Mouse (Mus musculus): ENCODE data around the gene Atp13a4. TPM values are rescaled to one million over a fixed set of nuclear protein-coding genes. Genes with fewer than 3 reads are reported as not detected.

Atp13a4 gene
- not detected in 2 replicates for polyA plus RNA-seq (2015; fragmentation: Nextera tagmentation; extraction: Ambion mirVana)

DNA sequence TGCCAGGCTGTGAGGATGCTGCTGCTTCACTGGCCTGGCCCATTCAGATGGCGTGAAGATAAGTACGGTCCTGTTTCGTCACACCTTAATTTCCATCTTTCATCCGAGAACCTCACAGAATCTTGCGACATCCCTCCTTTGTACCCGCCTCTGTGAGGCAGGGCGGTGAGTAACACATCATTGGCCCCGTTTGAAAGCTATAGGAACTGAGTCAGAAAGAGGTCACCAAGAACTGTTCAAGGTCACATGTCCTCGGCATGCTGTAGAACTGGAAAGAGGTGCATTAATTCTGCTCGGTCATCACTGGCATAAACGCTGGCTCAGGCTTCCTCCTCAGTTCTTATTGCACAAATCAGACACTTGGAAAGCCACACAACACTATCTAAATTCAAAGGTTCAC is at the start of gene Atp13a4:
TSS of gene Atp13a4 (minus strand) at position 36 of the 400 bp plus-strand sequence.
- 57% methylated on average over 11 of the region's 11 CpGs for WGBS (ENCODE audit: insufficient replicate concordance)
- H3K9ac ChIP-seq (replicated peaks) = no peak within 1 kb of the TSS
- H3K9me3 ChIP-seq (ENCODE audit: low read length) = no peaks in the 10 kb centered on the region
- no peaks in the 10 kb centered on the region for H3K36me3 ChIP-seq (replicated peaks; ENCODE audit: insufficient read depth, low read length)
- DNase-seq (no peak), ATAC-seq (no peak)
- TF ChIP-seq EP300 (IDR thresholded peaks at IDR 0.05; ENCODE audit: low read depth) (no peak), CTCF (IDR thresholded peaks at IDR 0.05; ENCODE audit: low read depth) (no peak)
- H3K4me3 ChIP-seq (ENCODE audit: low read depth, low read length) = no peak within 1 kb of the TSS
- no peak within 1 kb of the TSS for H3K4me2 ChIP-seq (ENCODE audit: low read depth, low read length)
- H3K27ac ChIP-seq (ENCODE audit: low read depth) = no peak within 1 kb of the TSS
- H3K4me1 ChIP-seq (ENCODE audit: insufficient read depth) = no peaks in the 10 kb centered on the region
- no peaks in the 10 kb centered on the region for H3K27me3 ChIP-seq (ENCODE audit: insufficient read depth, low read length)

DNA sequence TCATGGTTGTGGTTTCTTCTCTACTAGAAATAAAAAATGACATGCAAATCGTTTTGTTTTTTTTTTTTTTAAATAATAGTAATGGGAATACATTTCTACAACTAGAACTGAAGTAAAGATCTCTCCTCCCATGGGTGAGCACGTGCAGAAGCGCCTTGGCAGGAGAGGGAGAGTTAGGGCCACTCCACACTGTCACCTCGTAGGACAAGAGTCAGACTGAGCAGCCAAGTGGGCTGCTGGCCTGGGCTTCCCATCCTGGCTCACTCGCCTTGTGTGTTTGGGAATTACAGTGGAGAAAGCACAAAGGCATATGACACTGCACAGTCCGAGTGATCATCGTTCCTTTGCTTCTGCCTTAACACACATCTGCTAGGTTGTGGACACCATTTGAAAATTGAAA is 47.5 kb upstream of the Atp13a4 start:
- Histone ChIP-seq H3K4me1 (ENCODE audit: insufficient read depth) (no peaks in the 10 kb centered on the region), H3K4me3 (ENCODE audit: low read depth, low read length) (no peak overlapping the region), H3K27ac (ENCODE audit: low read depth) (no peak overlapping the region), H3K9ac (replicated peaks) (no peak overlapping the region), H3K27me3 (ENCODE audit: insufficient read depth, low read length) (no peaks in the 10 kb centered on the region), H3K9me3 (ENCODE audit: low read length) (no peaks in the 10 kb centered on the region), H3K36me3 (replicated peaks; ENCODE audit: insufficient read depth, low read length) (peaks cover 43% of the 10 kb centered on the region), H3K4me2 (ENCODE audit: low read depth, low read length) (no peak overlapping the region)
- TF ChIP-seq EP300 (IDR thresholded peaks at IDR 0.05; ENCODE audit: low read depth) (no peak), CTCF (IDR thresholded peaks at IDR 0.05; ENCODE audit: low read depth) (no peak)
- 83% methylated on average over 7 of the region's 7 CpGs for WGBS (ENCODE audit: insufficient replicate concordance)
- ATAC-seq = no peak
- no peak for DNase-seq

DNA sequence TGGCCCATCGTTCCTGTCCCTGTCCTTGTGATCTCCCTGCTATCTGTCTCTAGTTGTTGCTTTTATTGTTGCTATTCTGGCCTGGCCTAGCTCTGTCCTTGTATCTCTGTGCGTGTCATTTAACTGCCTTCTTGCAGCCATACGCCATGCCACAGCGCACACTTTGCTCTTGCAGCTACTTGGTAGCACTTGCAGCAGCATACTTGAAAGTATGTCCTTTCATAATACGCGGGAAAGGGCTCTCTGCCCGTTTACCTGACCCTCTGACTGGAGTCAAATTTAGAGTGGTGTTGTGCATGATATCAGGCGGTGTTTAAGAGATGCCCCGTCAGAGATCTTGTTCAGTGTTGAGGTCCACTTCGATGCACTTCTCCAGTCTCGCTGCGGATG is 35.1 kb upstream of the Atp13a4 start:
- 7% methylated on average over 12 of the region's 12 CpGs for WGBS (ENCODE audit: insufficient replicate concordance)
- no peak; the same call in 1 of the 2 replicates for ATAC-seq
- DNase-seq = no peak
- TF ChIP-seq EP300 (IDR thresholded peaks at IDR 0.05; ENCODE audit: low read depth) (no peak), CTCF (IDR thresholded peaks at IDR 0.05; ENCODE audit: low read depth) (no peak)
- Histone ChIP-seq H3K9me3 (ENCODE audit: low read length) (no peaks in the 10 kb centered on the region), H3K36me3 (replicated peaks; ENCODE audit: insufficient read depth, low read length) (no peaks in the 10 kb centered on the region), H3K4me2 (ENCODE audit: low read depth, low read length) (peak overlapping the region; percentile 81), H3K9ac (replicated peaks) (peak overlapping the region; percentile 94), H3K27me3 (ENCODE audit: insufficient read depth, low read length) (no peaks in the 10 kb centered on the region), H3K4me3 (ENCODE audit: low read depth, low read length) (peak overlapping the region; percentile 93), H3K27ac (ENCODE audit: low read depth) (peak overlapping the region; percentile 84), H3K4me1 (ENCODE audit: insufficient read depth) (peaks cover 14% of the 10 kb centered on the region)

GRCm38 (mm10) chr16:29579167-29579786 is 34.6 kb upstream of the Atp13a4 start, which contains the start of gene Opa1:
Gene Opa1, plus strand, starts transcription at chr16:29579334.
- Histone ChIP-seq H3K27ac (ENCODE audit: low read depth) (peak within 1 kb of the TSS; percentile 84), H3K27me3 (ENCODE audit: insufficient read depth, low read length) (no peaks in the 10 kb centered on the region), H3K9ac (replicated peaks) (peak within 1 kb of the TSS; percentile 94), H3K4me1 (ENCODE audit: insufficient read depth) (peaks cover 14% of the 10 kb centered on the region), H3K4me3 (ENCODE audit: low read depth, low read length) (peak within 1 kb of the TSS; percentile 93), H3K36me3 (replicated peaks; ENCODE audit: insufficient read depth, low read length) (no peaks in the 10 kb centered on the region), H3K9me3 (ENCODE audit: low read length) (no peaks in the 10 kb centered on the region), H3K4me2 (ENCODE audit: low read depth, low read length) (peak within 1 kb of the TSS; percentile 81)
- ATAC-seq (peak; percentile 98), DNase-seq (peak; percentile 98)
- WGBS (ENCODE audit: insufficient replicate concordance) = 0% methylated on average over 39 of the region's 39 CpGs
- TF ChIP-seq EP300 (IDR thresholded peaks at IDR 0.05; ENCODE audit: low read depth) = peak; percentile 45; the same call in 1 of the 2 replicates
- 0 out of 2 replicates have a peak, but pooled peaks have one; percentile 4 for TF ChIP-seq CTCF (IDR thresholded peaks at IDR 0.05; ENCODE audit: low read depth)

DNA sequence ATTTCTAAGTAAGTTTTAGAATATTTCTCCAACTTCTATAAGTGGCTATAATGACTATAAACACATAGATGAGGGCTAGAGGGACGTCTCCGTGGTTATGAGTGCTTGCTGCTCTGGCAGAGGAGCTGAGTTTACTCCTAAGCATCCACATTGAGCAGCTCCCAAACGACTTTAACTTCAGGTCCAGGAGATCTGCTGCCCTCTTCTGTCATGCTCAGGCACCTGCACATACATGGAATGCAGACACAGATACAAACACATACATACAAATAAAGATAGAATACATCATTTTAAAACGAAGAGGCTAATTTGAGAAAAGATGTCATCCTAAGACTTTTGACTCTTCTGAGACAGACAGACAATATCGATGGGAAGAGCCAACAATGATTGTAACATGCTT is 31.0 kb upstream of the Atp13a4 start:
- H3K27ac ChIP-seq (ENCODE audit: low read depth) = no peak overlapping the region
- H3K4me3 ChIP-seq (ENCODE audit: low read depth, low read length) = no peak overlapping the region
- no peak for ATAC-seq
- no peak overlapping the region for H3K4me2 ChIP-seq (ENCODE audit: low read depth, low read length)
- 7% methylated on average over 5 of the region's 5 CpGs for WGBS (ENCODE audit: insufficient replicate concordance)
- H3K9ac ChIP-seq (replicated peaks) = no peak overlapping the region
- TF ChIP-seq CTCF (IDR thresholded peaks at IDR 0.05; ENCODE audit: low read depth) (peak; percentile 52), EP300 (IDR thresholded peaks at IDR 0.05; ENCODE audit: low read depth) (no peak)
- H3K4me1 ChIP-seq (ENCODE audit: insufficient read depth) = peaks cover 13% of the 10 kb centered on the region
- no peaks in the 10 kb centered on the region for H3K9me3 ChIP-seq (ENCODE audit: low read length)
- no peaks in the 10 kb centered on the region for H3K27me3 ChIP-seq (ENCODE audit: insufficient read depth, low read length)
- no peaks in the 10 kb centered on the region for H3K36me3 ChIP-seq (replicated peaks; ENCODE audit: insufficient read depth, low read length)
- DNase-seq = no peak

DNA sequence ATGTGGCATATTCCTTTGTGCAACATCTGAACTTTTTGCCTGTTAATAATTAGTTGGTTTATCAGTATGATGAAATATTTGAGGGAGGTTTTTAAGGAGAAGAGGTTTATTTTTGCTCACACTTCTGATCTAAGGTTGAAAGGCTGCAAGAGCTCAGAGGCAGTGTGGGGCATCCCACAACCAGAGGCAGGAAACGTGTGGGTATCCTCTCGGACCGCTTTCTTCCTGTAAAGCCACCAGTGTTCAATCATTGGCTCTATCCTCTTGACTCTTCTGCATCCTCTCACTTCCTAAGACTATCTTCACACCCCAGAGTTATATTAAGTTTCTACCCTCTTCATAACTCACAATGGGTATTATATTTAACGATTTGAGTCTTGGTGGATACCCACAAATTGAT is 29.3 kb upstream of the Atp13a4 start:
- H3K4me2 ChIP-seq (ENCODE audit: low read depth, low read length) = no peak overlapping the region
- no peak for TF ChIP-seq EP300 (IDR thresholded peaks at IDR 0.05; ENCODE audit: low read depth)
- TF ChIP-seq CTCF (IDR thresholded peaks at IDR 0.05; ENCODE audit: low read depth) = no peak
- DNase-seq (no peak), ATAC-seq (no peak)
- no peaks in the 10 kb centered on the region for H3K9me3 ChIP-seq (ENCODE audit: low read length)
- H3K4me3 ChIP-seq (ENCODE audit: low read depth, low read length) = no peak overlapping the region
- WGBS (ENCODE audit: insufficient replicate concordance) = 24% methylated on average over 4 of the region's 4 CpGs
- H3K4me1 ChIP-seq (ENCODE audit: insufficient read depth) = 0 out of 2 replicates have a peak, but pooled peaks cover 4% of the 10 kb centered on the region
- H3K36me3 ChIP-seq (replicated peaks; ENCODE audit: insufficient read depth, low read length) = no peaks in the 10 kb centered on the region
- no peak overlapping the region for H3K27ac ChIP-seq (ENCODE audit: low read depth)
- no peak overlapping the region for H3K9ac ChIP-seq (replicated peaks)
- no peaks in the 10 kb centered on the region for H3K27me3 ChIP-seq (ENCODE audit: insufficient read depth, low read length)
